11 mouse cellular contexts compared by ENCODE assay signal in genomic region chr14:34969102-34969819, GRCm38 (mm10).
DNase-seq lines count a peak whose midpoint lies in the region; ATAC-seq and TF ChIP-seq lines count a peak whose summit lies in the region.
"Had no signal": no experiment of that assay in that cellular context is flagged by ENCODE, and none has a peak within 500 bp of the region (broad histone marks: within the 10 kb centered on the region; RNA-seq: fewer than 3 reads in every experiment).

No protein-coding gene starts in this region.

- H3K27ac ChIP-seq in lung, embryonic 14.5 days (ENCODE audit: low read depth) = no peak overlapping the region
- no peak overlapping the region for H3K27ac ChIP-seq in forebrain, embryonic 15.5 days (replicated peaks)
- no peak overlapping the region for H3K27ac ChIP-seq in intestine, postnatal 0 days (ENCODE audit: low read depth, low read length)
- H3K27ac ChIP-seq: limb, embryonic 13.5 days had no signal

- no peaks in the 10 kb centered on the region for H3K36me3 ChIP-seq in lung, embryonic 14.5 days (ENCODE audit: insufficient read depth)
- H3K36me3 ChIP-seq in forebrain, embryonic 15.5 days = no peaks in the 10 kb centered on the region
- no peaks in the 10 kb centered on the region for H3K36me3 ChIP-seq in intestine, postnatal 0 days (ENCODE audit: control insufficient read depth, insufficient read depth)
- H3K36me3 ChIP-seq: G1E; heart, embryonic 12.5 days; limb, embryonic 13.5 days had no signal

- no peak for TF ChIP-seq CTCF in lung, embryonic 14.5 days (IDR thresholded peaks at IDR 0.05; ENCODE audit: low read depth)
- TF ChIP-seq CTCF in lung, adult 2 months (IDR thresholded peaks at IDR 0.05; ENCODE audit: insufficient read depth, low read length) = no peak
- TF ChIP-seq CTCF in intestine, postnatal 0 days (IDR thresholded peaks at IDR 0.05; ENCODE audit: low read depth) = no peak

- 0 out of 2 replicates have a peak, but pooled peaks have one; percentile 31 for ATAC-seq in lung, embryonic 14.5 days (ENCODE audit: insufficient read depth)
- ATAC-seq in forebrain, embryonic 15.5 days (replicated peaks) = peak; percentile 96
- ATAC-seq in intestine, postnatal 0 days = no peak

- no peak for TF ChIP-seq POLR2A in lung, adult 2 months (IDR thresholded peaks at IDR 0.05; ENCODE audit: borderline replicate concordance, extremely low read depth, low read depth, low read length)

- H3K27me3 ChIP-seq in lung, embryonic 14.5 days (ENCODE audit: insufficient read depth, low read length) = no peaks in the 10 kb centered on the region
- no peaks in the 10 kb centered on the region; the same call in 1 of the 2 replicates for H3K27me3 ChIP-seq in forebrain, embryonic 15.5 days
- no peaks in the 10 kb centered on the region for H3K27me3 ChIP-seq in intestine, postnatal 0 days (replicated peaks; ENCODE audit: control insufficient read depth, insufficient read depth, low read length)
- H3K27me3 ChIP-seq: heart, embryonic 12.5 days; limb, embryonic 13.5 days had no signal

- H3K4me2 ChIP-seq in lung, embryonic 14.5 days = no peak overlapping the region
- no peak overlapping the region for H3K4me2 ChIP-seq in forebrain, embryonic 15.5 days (replicated peaks)
- no peak overlapping the region for H3K4me2 ChIP-seq in intestine, postnatal 0 days (replicated peaks; ENCODE audit: low read depth)
- H3K4me2 ChIP-seq: heart, embryonic 12.5 days; limb, embryonic 13.5 days had no signal

- peak; percentile 75 for DNase-seq in lung, embryonic 14.5 days
- no peak for DNase-seq in lung, adult 2 months
- peak; percentile 6 for DNase-seq in lung, postnatal 36 days
- DNase-seq in retina, postnatal 7 days (ENCODE audit: low read depth, low spot score) = peak; percentile 56
- DNase-seq in left cerebral cortex, adult 9 months (ENCODE audit: low spot score in 2 of 2) = no peak
- DNase-seq: kidney, adult 9 months had no signal

- 42% methylated on average over 6 of the region's 6 CpGs for WGBS in lung, embryonic 14.5 days
- 44% methylated on average over 6 of the region's 6 CpGs for WGBS in lung, adult 2 months
- WGBS in forebrain, embryonic 15.5 days = 12% methylated on average over 6 of the region's 6 CpGs
- WGBS in intestine, postnatal 0 days = 47% methylated on average over 6 of the region's 6 CpGs

- H3K4me3 ChIP-seq in lung, embryonic 14.5 days (ENCODE audit: low read depth, low read length) = no peak overlapping the region
- no peak overlapping the region for H3K4me3 ChIP-seq in lung, adult 2 months (replicated peaks; ENCODE audit: extremely low read depth, low read depth, low read length)
- H3K4me3 ChIP-seq in forebrain, embryonic 15.5 days = no peak overlapping the region
- no peak overlapping the region for H3K4me3 ChIP-seq in intestine, postnatal 0 days (ENCODE audit: low read depth, low read length)
- H3K4me3 ChIP-seq: heart, embryonic 12.5 days; limb, embryonic 13.5 days had no signal

- no peak overlapping the region for H3K9ac ChIP-seq in lung, embryonic 14.5 days
- no peak overlapping the region for H3K9ac ChIP-seq in forebrain, embryonic 15.5 days (replicated peaks)
- no peak overlapping the region for H3K9ac ChIP-seq in intestine, postnatal 0 days (ENCODE audit: low read depth, low read length)
- H3K9ac ChIP-seq: heart, embryonic 12.5 days; limb, embryonic 13.5 days had no signal

- H3K9me3 ChIP-seq in lung, embryonic 14.5 days (ENCODE audit: low read depth, low read length) = no peaks in the 10 kb centered on the region
- H3K9me3 ChIP-seq in forebrain, embryonic 15.5 days = no peaks in the 10 kb centered on the region
- H3K9me3 ChIP-seq in intestine, postnatal 0 days (ENCODE audit: control insufficient read depth) = no peaks in the 10 kb centered on the region
- H3K9me3 ChIP-seq: G1E; heart, embryonic 12.5 days; limb, embryonic 13.5 days had no signal

- no peaks in the 10 kb centered on the region for H3K4me1 ChIP-seq in lung, embryonic 14.5 days (ENCODE audit: insufficient read depth)
- H3K4me1 ChIP-seq in lung, adult 2 months (ENCODE audit: control insufficient read depth, insufficient read depth, low read length) = no peaks in the 10 kb centered on the region
- peaks cover 11% of the 10 kb centered on the region for H3K4me1 ChIP-seq in forebrain, embryonic 15.5 days
- H3K4me1 ChIP-seq in intestine, postnatal 0 days (replicated peaks; ENCODE audit: control insufficient read depth, insufficient read depth, low read length) = no peaks in the 10 kb centered on the region
- H3K4me1 ChIP-seq: limb, embryonic 13.5 days had no signal

Comparison
In these comparisons a context has a peak if more than half of its experiments do, and no peak if none do; other contexts are left out.
1. DNase-seq: peak in lung, embryonic 14.5 days (single experiment), lung, postnatal 36 days (single experiment) and retina, postnatal 7 days (single experiment); none in lung, adult 2 months (single experiment) and left cerebral cortex, adult 9 months (0 of 2).